Mouse (Mus musculus) lung, postnatal 0 days (tissue): ENCODE results near the gene BC049762. TPM values are rescaled to one million over a fixed set of nuclear protein-coding genes. Genes with fewer than 3 reads are reported as not detected.
A peak's percentile ranks its signal among the peaks of the same experiment; 100 is the strongest.

ENCODE experiments used
- ATAC-seq: fragments of 200-750 bp; cut with Nextera tagmentation; 2 replicates; pipeline ENCODE4 v1.8.0; 2017; ENCODE audit warnings: moderate library complexity
- DNase-seq: peaks from one replicate; pipeline ENCODE4 v3.0.0-alpha.2; 2016; ENCODE audit warnings: low spot score
- H3K27ac ChIP-seq: fragments of 300-500 bp; sonication (generic); 2 replicates; pipeline ENCODE4 v1.5.1; 2014; ENCODE audit warnings: antibody characterized with exemption, mild to moderate bottlenecking, low read length, mixed read lengths
- H3K27me3 ChIP-seq: fragments of 300-500 bp; sonication (generic); replicated peaks from 2 replicates; pipeline ENCODE4 v1.6.1; 2014; ENCODE audit warnings: low read length, mixed read lengths; ENCODE audit not compliant: insufficient read depth
- H3K36me3 ChIP-seq: fragments of 300-500 bp; sonication (generic); 2 replicates; pipeline ENCODE4 v1.6.1; 2014; ENCODE audit warnings: low read length, mixed read lengths; ENCODE audit not compliant: insufficient read depth
- H3K4me1 ChIP-seq: fragments of 300-500 bp; sonication (generic); 2 replicates; pipeline ENCODE4 v1.6.1; 2014; ENCODE audit warnings: antibody characterized with exemption, low read depth, low read length, mixed read lengths; ENCODE audit not compliant: insufficient read depth
- H3K4me2 ChIP-seq: fragments of 300-500 bp; sonication (generic); replicated peaks from 2 replicates; pipeline ENCODE4 v1.6.1; 2014; ENCODE audit warnings: low read depth, mild to moderate bottlenecking, low read length, moderate library complexity, mixed read lengths
- H3K4me3 ChIP-seq: fragments of 300-500 bp; sonication (generic); 2 replicates; pipeline ENCODE4 v1.5.1; 2014; ENCODE audit warnings: low read depth, low read length
- H3K9ac ChIP-seq: fragments of 300-500 bp; sonication (generic); replicated peaks from 2 replicates; pipeline ENCODE4 v1.6.1; 2014; ENCODE audit warnings: low read depth, mild to moderate bottlenecking
- H3K9me3 ChIP-seq: fragments of 300-500 bp; sonication (generic); 2 replicates; pipeline ENCODE4 v1.6.1; 2016; ENCODE audit warnings: low read length, mixed read lengths
- CTCF ChIP-seq: IDR thresholded peaks from 2 replicates; pipeline ENCODE4 v1.5.1; 2016; ENCODE audit warnings: antibody characterized with exemption, mild to moderate bottlenecking
- EP300 ChIP-seq: IDR thresholded peaks from 2 replicates; pipeline ENCODE4 v1.6.1; 2016; ENCODE audit warnings: antibody characterized with exemption, mild to moderate bottlenecking, control low read depth
- WGBS: fragments of 180-500 bp; shearing (Covaris S2); extraction: QIAGEN DNeasy Blood & Tissue Kit; methylation state at CpG from one replicate; pipeline ENCODE4 v1.1.7; 2014; 5-methylcytosine and 5-hydroxymethylcytosine counted together
- polyA plus RNA-seq: library from polyadenylated mRNA; unstranded; fragments of >200 nt; fragmentation: Nextera tagmentation; extraction: Ambion mirVana; gene quantifications from 2 replicates; pipeline ENCODE4 v1.2.1, GENCODE M21; 2015

BC049762 gene
- polyA plus RNA-seq, 1 experiment from 2014 or later, result 0.72 TPM

- peak overlapping the region; percentile 84 for H3K4me2 ChIP-seq
- H3K36me3 ChIP-seq, result no peaks in the 10 kb centered on the region
- 7% methylated on average over 6 of the region's 6 CpGs for WGBS
Observed at GRCm38 (mm10) chr11:51264352-51264751, 1.5 kb upstream of the BC049762 start.

DNA sequence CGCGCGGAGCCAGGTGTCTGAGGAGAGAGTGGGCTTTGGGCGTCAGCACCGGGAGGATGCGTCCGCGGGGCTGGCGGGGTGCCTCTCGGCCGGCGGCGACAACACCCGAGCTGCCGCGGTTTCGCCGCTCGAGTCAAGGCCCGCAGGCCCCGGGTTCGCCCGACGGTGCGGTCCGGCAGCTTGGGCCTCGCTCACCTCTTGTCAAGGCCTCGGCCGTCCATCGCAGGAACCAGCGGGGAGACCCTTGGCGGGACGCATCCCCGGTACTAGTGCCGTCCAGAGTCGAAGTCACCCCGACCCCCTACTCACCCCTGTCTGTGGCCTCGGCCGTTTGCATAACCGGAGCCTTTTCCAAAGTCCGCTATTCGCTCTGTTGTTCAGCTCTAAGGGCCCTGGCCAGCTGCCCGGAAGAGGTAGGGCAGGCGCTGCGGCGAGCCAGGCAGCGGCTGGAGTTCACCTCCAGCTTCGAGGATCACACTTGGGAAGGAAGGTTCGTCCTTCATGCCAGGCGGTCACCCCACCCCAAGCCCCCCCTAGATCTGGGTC, 513 bp upstream of the BC049762 start:
- no peak for TF ChIP-seq CTCF
- TF ChIP-seq EP300, result no peak
- WGBS, result under 1% methylated on average over 50 of the region's 50 CpGs
- peak; percentile 78 for DNase-seq

More at GRCm38 (mm10) chr11:51264352-51264751, 1.5 kb upstream of the BC049762 start:
- no peak for TF ChIP-seq CTCF
- no peak for TF ChIP-seq EP300
- Histone ChIP-seq H3K9me3 (no peaks in the 10 kb centered on the region), H3K9ac (no peak overlapping the region), H3K4me3 (peak overlapping the region; percentile 97), H3K4me1 (peaks cover 8% of the 10 kb centered on the region; the same call in 1 of the 2 replicates), H3K27me3 (no peaks in the 10 kb centered on the region), H3K27ac (peak overlapping the region; percentile 94)
- ATAC-seq (peak; percentile 47), DNase-seq (peak; percentile 95)

DNA sequence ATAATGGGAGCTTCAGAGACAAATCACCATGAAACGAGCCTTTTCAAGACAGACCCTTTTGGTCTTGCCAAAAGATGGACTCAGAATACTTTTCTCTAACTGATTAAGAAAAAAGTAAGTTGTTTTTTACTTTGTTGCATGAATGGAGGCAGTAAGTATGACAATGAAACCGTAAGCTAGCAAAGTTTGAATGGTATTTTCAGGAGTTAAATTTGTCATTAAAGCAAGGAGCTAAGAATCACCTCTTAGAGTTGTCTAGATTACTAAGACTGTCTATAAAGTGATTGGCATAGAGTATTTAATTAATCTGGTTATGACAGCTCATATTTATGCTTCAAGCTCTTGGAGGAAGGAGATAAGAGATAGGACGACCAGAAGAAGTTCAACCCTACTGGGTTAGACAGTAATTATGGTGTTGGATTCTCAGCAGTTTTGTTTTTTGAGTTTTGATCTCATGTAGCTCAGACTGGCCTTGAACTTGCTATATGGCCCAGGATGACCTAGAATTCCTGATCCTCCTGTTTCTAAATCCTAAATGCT, 1.1 kb downstream of the BC049762 start, which contains the start of gene Clk4:
Gene Clk4 (plus strand): TSS at position 51 of the 540 bp plus-strand sequence.
- H3K9me3 ChIP-seq, result no peaks in the 10 kb centered on the region
- TF ChIP-seq EP300, result no peak
- no peak for TF ChIP-seq CTCF
- 81% methylated on average over 3 of the region's 3 CpGs for whole genome bisulfite sequencing
- peak within 1 kb of the TSS; percentile 96 for H3K9ac ChIP-seq
- H3K4me2 ChIP-seq, result peak within 1 kb of the TSS; percentile 84
- DNase-seq (no peak), ATAC-seq (no peak)
- H3K27ac ChIP-seq, result peak within 1 kb of the TSS; percentile 88
- H3K36me3 ChIP-seq, result no peaks in the 10 kb centered on the region
- H3K27me3 ChIP-seq, result no peaks in the 10 kb centered on the region
- H3K4me1 ChIP-seq, result peaks cover 8% of the 10 kb centered on the region; the same call in 1 of the 2 replicates
- H3K4me3 ChIP-seq, result peak within 1 kb of the TSS; percentile 97

More for the DNA sequence above, 513 bp upstream of the BC049762 start:
- Histone ChIP-seq H3K4me2 (peak overlapping the region; percentile 84), H3K27ac (peak overlapping the region; percentile 94), H3K4me1 (peaks cover 8% of the 10 kb centered on the region; the same call in 1 of the 2 replicates), H3K9me3 (no peaks in the 10 kb centered on the region), H3K36me3 (no peaks in the 10 kb centered on the region), H3K9ac (peak overlapping the region; percentile 96), H3K27me3 (no peaks in the 10 kb centered on the region), H3K4me3 (peak overlapping the region; percentile 97)
- ATAC-seq, result peak; percentile 45

- Histone ChIP-seq H3K4me3 (no peak overlapping the region), H3K36me3 (no peaks in the 10 kb centered on the region), H3K27me3 (no peaks in the 10 kb centered on the region), H3K4me1 (no peaks in the 10 kb centered on the region), H3K9ac (no peak overlapping the region), H3K4me2 (no peak overlapping the region), H3K9me3 (no peaks in the 10 kb centered on the region), H3K27ac (no peak overlapping the region)
- TF ChIP-seq EP300 (no peak), CTCF (no peak)
- DNase-seq (no peak), ATAC-seq (no peak)
- whole genome bisulfite sequencing, result 83% methylated on average over 4 of the region's 4 CpGs
Observed at GRCm38 (mm10) chr11:51257006-51257405, 5.8 kb downstream of the BC049762 start.

- Histone ChIP-seq H3K9me3 (no peaks in the 10 kb centered on the region), H3K4me2 (no peak overlapping the region), H3K4me3 (no peak overlapping the region), H3K27me3 (no peaks in the 10 kb centered on the region), H3K9ac (no peak overlapping the region), H3K36me3 (no peaks in the 10 kb centered on the region), H3K27ac (no peak overlapping the region), H3K4me1 (no peaks in the 10 kb centered on the region)
- TF ChIP-seq EP300 (no peak), CTCF (no peak)
- no peak for DNase-seq
- ATAC-seq, result no peak
- 84% methylated on average over 2 of the region's 2 CpGs for WGBS
Observed at GRCm38 (mm10) chr11:51242897-51243296, 19.9 kb downstream of the BC049762 start.

DNA sequence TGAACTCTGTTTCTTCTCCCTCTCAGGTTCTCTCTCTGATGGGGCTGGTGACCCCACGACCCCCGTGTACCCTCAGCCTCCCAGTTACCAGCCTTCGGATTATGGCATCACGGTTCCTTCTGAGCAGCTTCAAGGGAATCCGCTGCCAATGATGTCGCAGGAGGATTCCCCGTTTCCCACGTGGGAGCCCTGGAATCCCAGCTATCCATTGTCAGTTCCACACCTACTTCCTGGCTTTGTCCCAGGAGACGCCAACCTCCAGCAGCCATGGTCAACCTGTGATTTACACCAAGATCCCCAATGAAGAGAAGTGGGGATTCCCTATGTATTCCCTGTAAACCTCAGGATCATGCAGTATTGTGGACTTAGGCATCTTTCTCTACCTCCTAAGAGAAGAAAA, 28.2 kb downstream of the BC049762 start:
- ATAC-seq, result no peak
- TF ChIP-seq EP300 (no peak), CTCF (no peak)

More for the DNA sequence above, 28.2 kb downstream of the BC049762 start:
- no peak overlapping the region for H3K4me2 ChIP-seq
- no peaks in the 10 kb centered on the region for H3K27me3 ChIP-seq
- H3K27ac ChIP-seq, result no peak overlapping the region
- DNase-seq, result no peak
- 72% methylated on average over 9 of the region's 9 CpGs for WGBS
- no peak overlapping the region for H3K9ac ChIP-seq
- H3K9me3 ChIP-seq, result no peaks in the 10 kb centered on the region
- H3K36me3 ChIP-seq, result no peaks in the 10 kb centered on the region
- no peaks in the 10 kb centered on the region for H3K4me1 ChIP-seq
- H3K4me3 ChIP-seq, result no peak overlapping the region
